Mouse (Mus musculus): ENCODE measurements at regions not wholly inside any gene's neighbourhood (a gene's known extent, or its start where the extent isn't known, plus 50 kb on each side); places are given as distances from the start of the nearest gene placed in this dataset.

DNA sequence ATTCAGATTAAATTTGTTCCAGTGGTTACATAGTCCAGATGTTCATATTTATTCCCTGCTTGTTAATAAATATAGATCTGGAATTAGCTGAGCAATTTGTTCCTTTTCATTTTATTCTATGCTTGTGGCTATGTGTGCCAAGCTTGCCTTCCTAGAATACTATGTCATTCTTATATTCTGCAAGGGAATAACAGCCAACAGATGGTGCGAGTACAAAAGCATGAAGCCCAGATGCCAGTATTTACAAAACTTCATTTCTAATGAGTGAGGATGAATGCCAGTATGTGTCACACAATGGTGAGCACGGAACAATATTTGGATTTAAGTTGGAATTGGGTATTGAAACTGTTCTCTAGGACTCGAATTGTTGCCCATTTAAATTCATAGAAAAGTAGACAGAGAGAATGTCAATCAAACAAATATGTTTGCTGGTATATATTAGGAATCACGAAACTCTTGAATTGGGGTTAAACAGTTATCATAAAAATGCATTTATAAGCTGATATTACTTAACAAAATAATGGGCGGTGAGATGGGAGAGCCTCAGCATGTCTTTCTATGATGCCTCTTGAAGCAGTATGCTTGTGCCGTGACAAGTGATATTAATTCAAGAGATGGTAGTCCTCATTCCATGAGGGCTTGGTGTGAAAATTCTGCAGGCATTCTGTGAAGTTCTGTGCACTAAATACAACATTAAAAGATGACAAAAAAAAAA lies 56.7 kb downstream of the AI429214 start:
- TF ChIP-seq USF1 (IDR thresholded peaks at IDR 0.05; ENCODE audit: low read depth, low read length) (no peak), E2F4 (IDR thresholded peaks at IDR 0.05; ENCODE audit: insufficient replicate concordance, low read depth, low read length) (no peak), MYC (IDR thresholded peaks at IDR 0.05; ENCODE audit: low read depth, low read length) (no peak), POLR2A (IDR thresholded peaks at IDR 0.05; ENCODE audit: low read depth, low read length) (no peak), EP300 (IDR thresholded peaks at IDR 0.05; ENCODE audit: low read length) (no peak), CTCF (conservative IDR thresholded peaks at IDR 0.05 in 1 of 2, IDR thresholded peaks at IDR 0.05 in 1 of 2; ENCODE audit: low read depth in 2 of 2, low read length in 2 of 2) (no peak), CHD2 (IDR thresholded peaks at IDR 0.05; ENCODE audit: low read length) (no peak)
